Mouse (Mus musculus) embryonic fibroblast, embryonic 13.5 days (primary cell): ENCODE data around the gene Cyfip2.

Source experiments
- CTCF ChIP-seq: IDR thresholded peaks from 2 replicates; pipeline ENCODE4 v1.5.1; 2011; ENCODE audit warnings: mild to moderate bottlenecking, control low read depth, low read length, moderate library complexity, borderline replicate concordance; ENCODE audit not compliant: insufficient read depth
- POLR2A ChIP-seq: IDR thresholded peaks from 2 replicates; pipeline ENCODE4 v1.6.1; 2011; ENCODE audit warnings: low read depth, mild to moderate bottlenecking, control low read depth, low read length, moderate library complexity

DNA sequence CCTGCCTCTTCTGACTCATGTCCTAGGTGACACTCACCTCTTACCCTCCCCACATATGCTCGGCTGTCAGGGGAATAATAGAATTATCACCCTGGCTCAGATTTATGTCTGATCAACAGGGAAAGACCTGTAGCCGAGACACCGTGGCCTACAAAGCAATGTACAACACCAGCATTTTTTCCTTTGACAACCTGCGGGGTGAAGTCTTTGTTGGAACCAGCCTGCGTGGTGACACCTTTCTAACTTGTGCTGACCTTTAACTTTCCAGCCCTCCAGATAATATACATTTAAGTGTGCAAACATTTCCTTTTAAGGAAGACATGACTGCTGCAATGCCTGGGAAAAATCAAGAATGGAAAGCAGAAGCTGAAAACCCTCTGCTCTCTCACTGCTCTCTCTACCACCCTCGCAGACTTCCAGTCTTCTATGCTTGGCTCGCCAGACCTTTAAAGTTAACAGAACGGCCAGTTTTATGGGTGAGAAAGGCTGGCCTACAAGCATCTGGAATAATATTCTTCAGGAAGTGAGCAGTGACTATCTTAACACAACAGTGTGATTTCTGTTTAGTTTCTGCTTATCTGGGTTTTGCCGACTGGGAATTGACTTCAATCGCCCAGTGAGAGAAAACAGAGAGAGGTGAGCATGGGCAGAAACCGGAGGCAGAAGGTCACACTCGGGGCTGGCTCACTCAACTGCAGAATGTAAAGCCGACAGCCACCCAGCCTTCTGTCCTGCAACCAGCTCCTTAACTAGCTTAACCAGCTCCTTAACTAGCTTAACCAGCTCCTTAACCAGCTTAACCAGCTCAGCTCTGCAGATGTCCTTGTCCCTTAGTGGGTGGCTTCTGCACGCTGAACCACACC lies 98.1 kb downstream of the Cyfip2 start:
- TF ChIP-seq CTCF = no peak
- TF ChIP-seq POLR2A = no peak; the same call in 1 of the 2 replicates
